Comparison of ENCODE assay signal across 15 mouse cellular contexts in genomic region chr14:27235897-27236553, GRCm38 (mm10).
DNase-seq lines count a peak whose midpoint lies in the region; ATAC-seq and TF ChIP-seq lines count a peak whose summit lies in the region.
"Had no signal": no experiment of that assay in that cellular context is flagged by ENCODE, and none has a peak within 500 bp of the region (broad histone marks: within the 10 kb centered on the region; RNA-seq: fewer than 3 reads in every experiment).

No protein-coding gene starts in this region.

- no peak overlapping the region for H3K4me2 ChIP-seq in kidney, embryonic 14.5 days (replicated peaks; ENCODE audit: low read depth, low read length)
- no peak overlapping the region for H3K4me2 ChIP-seq in stomach, postnatal 0 days (replicated peaks; ENCODE audit: low read depth)
- H3K4me2 ChIP-seq: embryonic facial prominence, embryonic 12.5 days; forebrain, embryonic 12.5 days; hindbrain, embryonic 13.5 days; liver, embryonic 13.5 days had no signal

- TF ChIP-seq EP300 in stomach, postnatal 0 days (optimal IDR thresholded peaks at IDR 0.05): no peak

- no peaks in the 10 kb centered on the region; the same call in 1 of the 2 replicates for H3K4me1 ChIP-seq in kidney, embryonic 14.5 days (ENCODE audit: control insufficient read depth, insufficient read depth, low read length)
- peaks cover 9% of the 10 kb centered on the region; the same call in 1 of the 2 replicates for H3K4me1 ChIP-seq in kidney, adult 2 months (ENCODE audit: control insufficient read depth, insufficient read depth, low read length)
- peaks cover 22% of the 10 kb centered on the region; the same call in 1 of the 2 replicates for H3K4me1 ChIP-seq in spleen, adult 2 months (ENCODE audit: control insufficient read depth, insufficient read depth, insufficient read length)
- H3K4me1 ChIP-seq in stomach, postnatal 0 days (replicated peaks; ENCODE audit: control insufficient read depth, insufficient read depth): no peaks in the 10 kb centered on the region
- H3K4me1 ChIP-seq: embryonic facial prominence, embryonic 12.5 days; hindbrain, embryonic 13.5 days; liver, embryonic 13.5 days had no signal

- H3K9me3 ChIP-seq in kidney, embryonic 14.5 days (ENCODE audit: control insufficient read depth, low read length): no peaks in the 10 kb centered on the region
- H3K9me3 ChIP-seq in stomach, postnatal 0 days (ENCODE audit: control insufficient read depth, low read length): no peaks in the 10 kb centered on the region
- H3K9me3 ChIP-seq: embryonic facial prominence, embryonic 12.5 days; forebrain, embryonic 12.5 days; hindbrain, embryonic 13.5 days; liver, embryonic 13.5 days had no signal

- H3K36me3 ChIP-seq in kidney, embryonic 14.5 days (ENCODE audit: control insufficient read depth, insufficient read depth, low read length): no peaks in the 10 kb centered on the region
- no peaks in the 10 kb centered on the region for H3K36me3 ChIP-seq in kidney, adult 2 months (ENCODE audit: control insufficient read depth, insufficient read depth, low read length)
- H3K36me3 ChIP-seq in spleen, adult 2 months (ENCODE audit: control insufficient read depth, insufficient read depth, low read length): no peaks in the 10 kb centered on the region
- no peaks in the 10 kb centered on the region; the same call in 1 of the 2 replicates for H3K36me3 ChIP-seq in stomach, postnatal 0 days (ENCODE audit: control insufficient read depth, insufficient read depth, low read length)
- H3K36me3 ChIP-seq: embryonic facial prominence, embryonic 12.5 days; forebrain, embryonic 12.5 days; hindbrain, embryonic 13.5 days; liver, embryonic 13.5 days had no signal

- no peak for ATAC-seq in kidney, embryonic 14.5 days (ENCODE audit: low FRiP score, low TSS enrichment)
- no peak for ATAC-seq in stomach, postnatal 0 days (ENCODE audit: low FRiP score, low TSS enrichment)

- no peak for TF ChIP-seq POLR2A in kidney, adult 2 months (IDR thresholded peaks at IDR 0.05; ENCODE audit: low read depth, low read length)
- TF ChIP-seq POLR2A in spleen, adult 2 months (IDR thresholded peaks at IDR 0.05; ENCODE audit: low read depth, low read length): no peak

- DNase-seq in gastrocnemius, adult 2 months: no peak
- DNase-seq in gastrocnemius, postnatal 4 days (ENCODE audit: low spot score in 2 of 2): no peak
- no peak for DNase-seq in kidney, adult 2 months
- DNase-seq in spleen, adult 2 months (ENCODE audit: low read depth in 1 of 2, low spot score in 2 of 2): no peak
- no peak for DNase-seq in spleen, postnatal 10 days (ENCODE audit: low spot score in 2 of 2)
- DNase-seq in stomach, postnatal 0 days (ENCODE audit: low spot score): no peak
- no peak for DNase-seq in frontal cortex, postnatal 36 days (ENCODE audit: low spot score in 2 of 2)
- DNase-seq: adrenal gland, postnatal 10 days; cerebellum, postnatal 10 days; liver, embryonic 13.5 days; right cerebral cortex, postnatal 25 days had no signal

- TF ChIP-seq CTCF in gastrocnemius, adult 2 months (IDR thresholded peaks at IDR 0.05): no peak
- no peak for TF ChIP-seq CTCF in kidney, adult 2 months (conservative IDR thresholded peaks at IDR 0.05; ENCODE audit: insufficient read depth, insufficient read length, low read depth, low read length)
- no peak for TF ChIP-seq CTCF in spleen, adult 2 months (IDR thresholded peaks at IDR 0.05; ENCODE audit: extremely low read depth, insufficient read depth, insufficient read length, insufficient replicate concordance)
- 0 out of 2 replicates have a peak, but pooled peaks have one; percentile 15 for TF ChIP-seq CTCF in stomach, postnatal 0 days (IDR thresholded peaks at IDR 0.05; ENCODE audit: low read depth)

- intact Hi-C loops in gastrocnemius, adult 2 months (cut with DNase I): no loop called here

- no peak overlapping the region for H3K9ac ChIP-seq in kidney, embryonic 14.5 days (ENCODE audit: low read depth, low read length)
- H3K9ac ChIP-seq in stomach, postnatal 0 days (ENCODE audit: low read length): no peak overlapping the region
- H3K9ac ChIP-seq: embryonic facial prominence, embryonic 12.5 days; forebrain, embryonic 12.5 days; hindbrain, embryonic 13.5 days; liver, embryonic 13.5 days had no signal

- no peak overlapping the region for H3K4me3 ChIP-seq in gastrocnemius, adult 2 months
- H3K4me3 ChIP-seq in kidney, embryonic 14.5 days (ENCODE audit: low read length): no peak overlapping the region
- no peak overlapping the region for H3K4me3 ChIP-seq in kidney, adult 2 months (ENCODE audit: insufficient read depth, low read depth, low read length)
- H3K4me3 ChIP-seq in spleen, adult 2 months (ENCODE audit: extremely low read depth, insufficient read depth, insufficient read length): no peak overlapping the region
- no peak overlapping the region for H3K4me3 ChIP-seq in stomach, postnatal 0 days (ENCODE audit: low read depth, low read length)
- H3K4me3 ChIP-seq: embryonic facial prominence, embryonic 12.5 days; forebrain, embryonic 12.5 days; hindbrain, embryonic 13.5 days; liver, embryonic 13.5 days had no signal

- H3K27ac ChIP-seq in gastrocnemius, adult 2 months: peak overlapping the region; percentile 80; the same call in 1 of the 2 replicates
- H3K27ac ChIP-seq in kidney, embryonic 14.5 days (ENCODE audit: low read depth, low read length): 0 out of 2 replicates have a peak overlapping the region, but pooled peaks have one; percentile 17
- H3K27ac ChIP-seq in kidney, adult 2 months (ENCODE audit: insufficient read depth, low read depth, low read length): no peak overlapping the region
- H3K27ac ChIP-seq in spleen, adult 2 months (ENCODE audit: insufficient read depth, low read length): 0 out of 2 replicates have a peak overlapping the region, but pooled peaks have one; percentile 32
- H3K27ac ChIP-seq in stomach, postnatal 0 days (replicated peaks): 0 out of 2 replicates have a peak overlapping the region, but pooled peaks have one; percentile 24
- H3K27ac ChIP-seq: embryonic facial prominence, embryonic 12.5 days; forebrain, embryonic 12.5 days; hindbrain, embryonic 13.5 days; liver, embryonic 13.5 days had no signal

- WGBS in kidney, embryonic 14.5 days: 61% methylated on average over 6 of the region's 6 CpGs
- 72% methylated on average over 6 of the region's 6 CpGs for WGBS in kidney, adult 2 months
- WGBS in spleen, adult 2 months: 34% methylated on average over 6 of the region's 6 CpGs
- 63% methylated on average over 6 of the region's 6 CpGs for WGBS in stomach, postnatal 0 days

- H3K27me3 ChIP-seq in kidney, embryonic 14.5 days (ENCODE audit: control insufficient read depth, insufficient read depth, low read length): no peaks in the 10 kb centered on the region
- no peaks in the 10 kb centered on the region for H3K27me3 ChIP-seq in kidney, adult 2 months (replicated peaks; ENCODE audit: control insufficient read depth, insufficient read depth, low read length)
- H3K27me3 ChIP-seq in spleen, adult 2 months (ENCODE audit: control insufficient read depth, insufficient read depth, low read length): no peaks in the 10 kb centered on the region
- H3K27me3 ChIP-seq in stomach, postnatal 0 days (ENCODE audit: control insufficient read depth, insufficient read depth, low read length): no peaks in the 10 kb centered on the region
- H3K27me3 ChIP-seq: embryonic facial prominence, embryonic 12.5 days; forebrain, embryonic 12.5 days; hindbrain, embryonic 13.5 days; liver, embryonic 13.5 days had no signal
